Mouse (Mus musculus) spleen, adult 2 months (tissue): Measurements from ENCODE around the gene BC030499. TPM values are rescaled to one million over a fixed set of nuclear protein-coding genes. Genes with fewer than 3 reads are reported as not detected.
A peak's percentile ranks its signal among the peaks of the same experiment; 100 is the strongest.

Source experiments
- DNase-seq, 2 experiments: peaks; one replicate each; pipeline versions ENCODE4 v3.0.0 to v3.0.0-alpha.2; 2012 to 2021; ENCODE audit warnings: low spot score in 2 of 2, low read depth in 1 of 2
- H3K27ac ChIP-seq: fragments of 200-500 bp; 2 replicates; pipeline ENCODE4 v1.5.1; 2012; ENCODE audit warnings: low read length, inconsistent platforms; ENCODE audit not compliant: insufficient read depth
- H3K27me3 ChIP-seq: fragments of 200-500 bp; 2 replicates; pipeline ENCODE4 v1.6.1; 2012; ENCODE audit warnings: mild to moderate bottlenecking, moderate library complexity, low read length, inconsistent platforms; ENCODE audit not compliant: control insufficient read depth, insufficient read depth
- H3K36me3 ChIP-seq: fragments of 200-500 bp; 2 replicates; pipeline ENCODE4 v1.6.1; 2012; ENCODE audit warnings: mild to moderate bottlenecking, low read length, inconsistent platforms; ENCODE audit not compliant: control insufficient read depth, insufficient read depth
- H3K4me1 ChIP-seq: fragments of 200-500 bp; 2 replicates; pipeline ENCODE4 v1.6.1; 2011; ENCODE audit warnings: inconsistent platforms; ENCODE audit not compliant: control insufficient read depth, insufficient read depth, insufficient read length
- H3K4me3 ChIP-seq: fragments of 200-500 bp; 2 replicates; pipeline ENCODE4 v1.5.1; 2011; ENCODE audit warnings: mild to moderate bottlenecking, inconsistent platforms; ENCODE audit not compliant: insufficient read depth, insufficient read length; ENCODE audit errors: extremely low read depth
- CTCF ChIP-seq: fragments of 200-500 bp; IDR thresholded peaks from 2 replicates; pipeline ENCODE4 v1.5.1; 2011; ENCODE audit warnings: mild to moderate bottlenecking, inconsistent platforms; ENCODE audit not compliant: insufficient read depth, insufficient read length, insufficient replicate concordance; ENCODE audit errors: extremely low read depth
- POLR2A ChIP-seq: fragments of 200-500 bp; IDR thresholded peaks from 2 replicates; pipeline ENCODE4 v1.6.1; 2011; ENCODE audit warnings: low read depth, low read length, inconsistent platforms
- WGBS: fragments of 180-500 bp; shearing (Covaris S2); methylation state at CpG from one replicate; pipeline ENCODE4 v1.1.7; 2018; 5-methylcytosine and 5-hydroxymethylcytosine counted together
- polyA plus RNA-seq: library from polyadenylated mRNA; depleted of rRNA; stranded (reverse); fragments of >200 nt; gene quantifications from 2 replicates; pipeline ENCODE4 v1.2.3, GENCODE M21; 2012

Gene BC030499
- polyA plus RNA-seq, 1 experiment = 0.32 TPM

- Histone ChIP-seq H3K27ac (no peak overlapping the region), H3K27me3 (no peaks in the 10 kb centered on the region), H3K4me3 (no peak overlapping the region), H3K4me1 (no peaks in the 10 kb centered on the region; the same call in 1 of the 2 replicates), H3K36me3 (peaks cover 57% of the 10 kb centered on the region)
- WGBS = 87% methylated on average over 7 of the region's 7 CpGs
- no peak for TF ChIP-seq POLR2A
- TF ChIP-seq CTCF = no peak
- no peak for DNase-seq
These were observed 11.8 kb upstream of the BC030499 start for GRCm38 (mm10) chr11:78278853-78279252.

- peaks cover 58% of the 10 kb centered on the region for H3K36me3 ChIP-seq
- no peaks in the 10 kb centered on the region for H3K27me3 ChIP-seq
- no peak overlapping the region for H3K4me3 ChIP-seq
- TF ChIP-seq CTCF (no peak), POLR2A (no peak)
- WGBS = 96% methylated on average over 4 of the region's 4 CpGs
- DNase-seq = no peak
- H3K27ac ChIP-seq = no peak overlapping the region
- no peaks in the 10 kb centered on the region; the same call in 1 of the 2 replicates for H3K4me1 ChIP-seq
These were observed 11.1 kb upstream of the BC030499 start for GRCm38 (mm10) chr11:78279586-78279985.

DNA sequence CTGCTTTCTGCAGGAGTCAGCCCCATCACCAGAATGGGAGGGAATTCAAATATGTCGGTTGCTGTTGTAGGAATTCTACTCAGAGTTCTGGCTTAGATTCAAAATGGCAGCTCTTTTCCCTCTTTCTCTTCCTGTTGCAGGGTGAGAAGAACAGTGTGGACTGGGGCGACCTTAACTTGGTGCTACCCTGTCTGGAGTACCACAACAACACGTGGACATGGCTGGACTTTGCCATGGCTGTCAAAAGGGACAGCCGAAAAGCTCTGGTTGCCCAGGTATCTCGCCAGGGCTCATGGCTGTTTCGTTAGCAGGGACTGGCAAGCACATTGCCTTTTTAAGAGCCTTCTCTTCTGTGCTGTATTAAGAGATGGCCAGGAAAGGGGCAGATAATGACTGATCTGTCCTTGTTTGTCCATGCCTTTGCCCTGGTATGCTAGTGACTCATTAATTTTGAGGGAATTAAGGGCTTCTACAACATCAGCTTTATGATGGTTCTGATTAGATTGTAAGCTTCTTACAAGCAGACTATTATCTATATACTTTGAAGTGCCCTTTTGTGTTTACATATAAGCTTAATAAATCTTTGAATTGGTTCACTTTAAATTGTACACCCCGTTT, 1.4 kb upstream of the BC030499 start:
- no peak overlapping the region for H3K4me3 ChIP-seq
- no peaks in the 10 kb centered on the region for H3K27me3 ChIP-seq
- peaks cover 51% of the 10 kb centered on the region for H3K36me3 ChIP-seq
- 94% methylated on average over 7 of the region's 7 CpGs for WGBS
- no peaks in the 10 kb centered on the region for H3K4me1 ChIP-seq
- TF ChIP-seq CTCF = no peak
- H3K27ac ChIP-seq = no peak overlapping the region
- no peak for DNase-seq

DNA sequence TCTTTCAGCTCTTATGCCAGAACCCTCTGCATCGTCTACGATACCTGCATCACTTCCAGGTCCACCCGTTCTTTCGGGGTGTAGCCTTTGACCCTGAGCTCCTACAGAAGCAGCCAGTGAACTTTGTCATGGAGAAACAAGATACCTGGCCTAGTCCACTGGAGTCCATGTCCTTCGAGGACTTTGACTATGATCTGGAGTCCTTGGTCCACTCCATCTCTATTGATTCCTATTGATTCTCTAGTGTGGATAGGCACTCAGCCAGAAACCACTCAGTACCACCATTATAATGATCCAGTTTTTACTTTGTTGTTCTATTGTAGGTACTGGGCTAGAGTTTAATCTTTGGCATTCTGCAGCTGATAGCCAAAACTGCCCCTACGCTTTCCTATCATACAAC, 3.9 kb downstream of the BC030499 start:
- TF ChIP-seq POLR2A (no peak), CTCF (no peak)
- 93% methylated on average over 6 of the region's 6 CpGs for WGBS
- Histone ChIP-seq H3K36me3 (peaks cover 13% of the 10 kb centered on the region), H3K27me3 (no peaks in the 10 kb centered on the region), H3K4me1 (no peaks in the 10 kb centered on the region), H3K4me3 (no peak overlapping the region), H3K27ac (no peak overlapping the region)
- no peak for DNase-seq

DNA sequence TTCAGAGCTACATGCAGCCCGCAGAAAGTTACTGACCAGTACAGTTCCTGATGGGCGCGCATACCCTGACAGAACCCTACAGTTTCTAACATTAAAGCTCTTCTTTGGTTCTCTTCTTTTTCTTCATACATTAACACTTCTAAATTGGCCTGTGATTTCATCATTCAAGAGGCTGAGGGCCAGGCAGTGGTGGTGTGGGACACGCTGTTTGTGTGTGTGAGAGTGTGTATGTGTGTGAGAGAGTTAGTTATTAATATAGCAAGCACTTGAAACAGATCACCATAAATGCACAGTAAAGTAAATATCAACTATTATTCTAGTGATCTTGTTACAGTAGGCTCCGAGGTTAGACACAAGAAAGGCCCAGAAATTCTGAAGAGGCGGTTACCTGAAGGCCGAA, 10.3 kb downstream of the BC030499 start:
- Histone ChIP-seq H3K27me3 (no peaks in the 10 kb centered on the region), H3K4me1 (no peaks in the 10 kb centered on the region), H3K27ac (no peak overlapping the region), H3K36me3 (no peaks in the 10 kb centered on the region), H3K4me3 (peak overlapping the region; percentile 32; the same call in 1 of the 2 replicates)
- no peak for DNase-seq
- WGBS = 69% methylated on average over 7 of the region's 7 CpGs
- TF ChIP-seq POLR2A = no peak

- peak within 1 kb of the TSS; percentile 66 for H3K4me3 ChIP-seq
- TF ChIP-seq POLR2A (no peak), CTCF (no peak)
- H3K27ac ChIP-seq = no peak within 1 kb of the TSS
- DNase-seq = peak; percentile 65 to 86
- H3K27me3 ChIP-seq = no peaks in the 10 kb centered on the region
- no peaks in the 10 kb centered on the region for H3K36me3 ChIP-seq
- WGBS = under 1% methylated on average over 49 of the region's 49 CpGs
- H3K4me1 ChIP-seq = no peaks in the 10 kb centered on the region
These were observed 10.9 kb downstream of the BC030499 start, which contains the start of gene Spag5 for GRCm38 (mm10) chr11:78301357-78302084. Spag5 (plus strand) TSS chr11:78301529.

DNA sequence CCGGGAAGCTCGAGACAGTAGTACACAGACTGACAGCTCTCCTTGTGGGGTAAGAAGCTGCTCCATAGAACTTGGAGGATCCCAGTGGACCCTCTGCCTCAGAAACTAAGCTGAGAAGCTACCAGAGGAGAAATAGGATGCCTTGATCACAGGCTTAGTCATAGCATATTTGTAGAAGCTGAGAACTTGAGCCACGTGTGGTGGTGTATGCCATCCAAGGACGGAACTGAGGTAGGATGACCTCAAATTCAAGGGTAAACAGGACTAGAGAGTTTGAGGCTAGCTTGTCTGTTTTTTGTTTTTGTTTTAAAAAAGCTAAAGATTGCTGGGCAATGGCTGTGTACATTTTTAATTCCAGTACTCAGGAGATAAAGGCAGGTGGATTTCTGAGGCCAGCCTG, 14.6 kb downstream of the BC030499 start:
- DNase-seq = no peak
- 96% methylated on average over 4 of the region's 4 CpGs for WGBS
- no peaks in the 10 kb centered on the region for H3K36me3 ChIP-seq
- no peaks in the 10 kb centered on the region for H3K27me3 ChIP-seq
- TF ChIP-seq CTCF (no peak), POLR2A (no peak)
- no peak overlapping the region for H3K27ac ChIP-seq
- no peak overlapping the region for H3K4me3 ChIP-seq
- H3K4me1 ChIP-seq = no peaks in the 10 kb centered on the region
